Mouse (Mus musculus) ES-Bruce4 (cell line): Measurements from ENCODE around the gene Nop56. TPM values are rescaled to one million over a fixed set of nuclear protein-coding genes. Genes with fewer than 3 reads are reported as not detected.

Experiments used
- H3K27ac ChIP-seq: 2 replicates; pipeline ENCODE4 v1.5.1; 2012; ENCODE audit warnings: low read length, inconsistent platforms; ENCODE audit not compliant: insufficient read depth
- H3K27me3 ChIP-seq: 2 replicates; pipeline ENCODE4 v1.6.1; 2012; ENCODE audit warnings: mild to moderate bottlenecking, low read length, inconsistent platforms; ENCODE audit not compliant: control insufficient read depth, poor library complexity, insufficient read depth, severe bottlenecking
- H3K36me3 ChIP-seq: 2 replicates; pipeline ENCODE4 v1.6.1; 2012; ENCODE audit warnings: inconsistent platforms, mild to moderate bottlenecking, low read length, moderate library complexity; ENCODE audit not compliant: control insufficient read depth, poor library complexity, insufficient read depth, severe bottlenecking
- H3K4me1 ChIP-seq: one replicate; pipeline ENCODE4 v1.8.1; 2011; ENCODE audit warnings: low read length; ENCODE audit not compliant: control insufficient read depth, insufficient read depth
- H3K4me3 ChIP-seq: 2 replicates; pipeline ENCODE4 v1.5.1; 2011; ENCODE audit warnings: low read depth, mild to moderate bottlenecking, low read length
- H3K9ac ChIP-seq: 2 replicates; pipeline ENCODE4 v1.6.1; 2012; ENCODE audit warnings: low read depth, mild to moderate bottlenecking, inconsistent platforms; ENCODE audit not compliant: poor library complexity, severe bottlenecking
- H3K9me3 ChIP-seq: replicated peaks from 2 replicates; pipeline ENCODE4 v1.6.1; 2012; ENCODE audit warnings: mild to moderate bottlenecking, low read length, inconsistent platforms; ENCODE audit not compliant: control insufficient read depth, poor library complexity, insufficient read depth, severe bottlenecking
- CTCF ChIP-seq: IDR thresholded peaks from one replicate; pipeline ENCODE4 v1.8.1; 2011; ENCODE audit warnings: low read depth, low read length
- EP300 ChIP-seq: IDR thresholded peaks from 2 replicates; pipeline ENCODE4 v1.6.1; 2011; ENCODE audit warnings: low read depth, low read length; ENCODE audit not compliant: insufficient read depth
- POLR2A ChIP-seq: IDR thresholded peaks from one replicate; pipeline ENCODE4 v1.8.1; 2011; ENCODE audit warnings: low read length; ENCODE audit not compliant: insufficient read depth
- polyA plus RNA-seq: library from polyadenylated mRNA; stranded (reverse); fragments of >200 nt; gene quantifications from 2 replicates; pipeline ENCODE4 v1.2.4, GENCODE M21; 2011; ENCODE audit warnings: low read depth; ENCODE audit not compliant: missing spikeins, insufficient read depth, insufficient read length

The Nop56 gene
- polyA plus RNA-seq, 1 experiment, result 404 TPM

DNA sequence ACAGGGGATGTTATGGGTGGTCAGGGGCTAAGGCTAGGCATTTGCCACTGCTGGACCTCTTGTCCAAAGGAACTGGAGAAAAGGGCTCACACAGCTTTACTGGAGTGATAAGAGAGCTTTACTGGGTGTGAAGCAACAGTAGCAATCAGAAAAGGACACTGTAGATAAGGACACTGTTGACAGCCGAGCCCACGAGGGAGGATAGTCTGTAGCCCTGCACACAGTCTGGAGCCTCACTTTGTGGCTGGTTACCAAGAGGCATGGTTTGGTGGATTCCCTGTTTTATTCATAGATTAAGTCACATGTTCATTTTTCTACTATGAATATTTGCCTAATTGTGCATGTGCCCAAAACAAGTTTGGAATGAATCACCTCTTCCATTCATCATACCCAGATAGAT lies 11.8 kb upstream of the Nop56 start:
- H3K27ac ChIP-seq, result no peak overlapping the region
- no peak overlapping the region for H3K9ac ChIP-seq
- no peak for TF ChIP-seq CTCF
- TF ChIP-seq EP300, result no peak
- TF ChIP-seq POLR2A, result no peak
- H3K36me3 ChIP-seq, result no peaks in the 10 kb centered on the region
- no peaks in the 10 kb centered on the region for H3K9me3 ChIP-seq
- H3K27me3 ChIP-seq, result no peaks in the 10 kb centered on the region
- H3K4me3 ChIP-seq, result no peak overlapping the region
- H3K4me1 ChIP-seq, result no peaks in the 10 kb centered on the region

GRCm38 (mm10) chr2:130265520-130265919 lies 8.7 kb upstream of the Nop56 start:
- no peaks in the 10 kb centered on the region for H3K4me1 ChIP-seq
- no peak overlapping the region for H3K9ac ChIP-seq
- no peak overlapping the region for H3K27ac ChIP-seq
- no peaks in the 10 kb centered on the region for H3K36me3 ChIP-seq
- no peaks in the 10 kb centered on the region for H3K9me3 ChIP-seq
- TF ChIP-seq CTCF, result no peak
- TF ChIP-seq EP300, result no peak
- no peak for TF ChIP-seq POLR2A
- H3K4me3 ChIP-seq, result no peak overlapping the region
- no peaks in the 10 kb centered on the region for H3K27me3 ChIP-seq

DNA sequence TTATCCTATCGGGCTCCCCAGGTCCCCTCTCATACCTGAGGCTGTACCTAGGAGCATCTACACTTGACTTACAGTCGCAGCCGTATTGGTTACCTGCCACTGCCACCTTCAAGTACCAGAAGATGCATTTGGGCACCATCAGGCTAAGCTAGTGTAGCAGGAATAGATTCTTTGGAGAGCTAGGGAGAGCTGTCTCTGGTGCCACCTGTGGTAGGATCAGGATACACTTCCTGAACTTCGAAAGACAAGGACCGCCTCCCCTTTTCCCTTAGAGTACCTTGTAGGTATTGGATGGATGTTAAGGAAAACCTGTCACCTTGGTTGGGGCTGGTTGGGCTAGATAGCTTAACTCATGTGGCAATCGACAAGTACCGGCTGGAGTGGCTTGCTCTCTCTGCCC lies 6.2 kb upstream of the Nop56 start:
- H3K36me3 ChIP-seq, result no peaks in the 10 kb centered on the region
- no peaks in the 10 kb centered on the region for H3K4me1 ChIP-seq
- no peak overlapping the region for H3K27ac ChIP-seq
- no peak overlapping the region for H3K9ac ChIP-seq
- H3K9me3 ChIP-seq, result no peaks in the 10 kb centered on the region
- H3K27me3 ChIP-seq, result no peaks in the 10 kb centered on the region
- H3K4me3 ChIP-seq, result no peak overlapping the region
- TF ChIP-seq CTCF (no peak), EP300 (no peak), POLR2A (no peak)

GRCm38 (mm10) chr2:130273732-130274131 lies 498 bp upstream of the Nop56 start:
- Histone ChIP-seq H3K9ac (peak overlapping the region; percentile 85), H3K4me1 (no peaks in the 10 kb centered on the region), H3K9me3 (no peaks in the 10 kb centered on the region), H3K36me3 (peaks cover 40% of the 10 kb centered on the region), H3K4me3 (peak overlapping the region; percentile 92), H3K27ac (peak overlapping the region; percentile 22), H3K27me3 (no peaks in the 10 kb centered on the region)
- TF ChIP-seq EP300 (no peak), POLR2A (no peak), CTCF (no peak)

- H3K36me3 ChIP-seq, result peaks cover 45% of the 10 kb centered on the region
- no peaks in the 10 kb centered on the region for H3K9me3 ChIP-seq
- H3K9ac ChIP-seq, result peak overlapping the region; percentile 85
- H3K27me3 ChIP-seq, result no peaks in the 10 kb centered on the region
- TF ChIP-seq EP300 (no peak), CTCF (no peak), POLR2A (no peak)
- peak overlapping the region; percentile 55 for H3K27ac ChIP-seq
- peak overlapping the region; percentile 100 for H3K4me3 ChIP-seq
- no peaks in the 10 kb centered on the region for H3K4me1 ChIP-seq
These were observed 632 bp downstream of the Nop56 start for GRCm38 (mm10) chr2:130274862-130275261.

- H3K4me3 ChIP-seq, result peak overlapping the region; percentile 100
- no peaks in the 10 kb centered on the region for H3K9me3 ChIP-seq
- peak overlapping the region; percentile 85 for H3K9ac ChIP-seq
- H3K4me1 ChIP-seq, result no peaks in the 10 kb centered on the region
- H3K36me3 ChIP-seq, result peaks cover 45% of the 10 kb centered on the region
- H3K27me3 ChIP-seq, result no peaks in the 10 kb centered on the region
- peak overlapping the region; percentile 59 for H3K27ac ChIP-seq
- peak; percentile 69 for TF ChIP-seq CTCF
- TF ChIP-seq POLR2A, result no peak
- no peak for TF ChIP-seq EP300
These were observed 1.4 kb downstream of the Nop56 start for GRCm38 (mm10) chr2:130275649-130276048.
